Mouse (Mus musculus) cerebellum, adult 9-11 months (tissue): ENCODE data around the gene Ubr7.

Experiments used
- DNase-seq: peaks from one replicate; pipeline ENCODE4 v3.0.0; 2022

The Ubr7 gene

DNA sequence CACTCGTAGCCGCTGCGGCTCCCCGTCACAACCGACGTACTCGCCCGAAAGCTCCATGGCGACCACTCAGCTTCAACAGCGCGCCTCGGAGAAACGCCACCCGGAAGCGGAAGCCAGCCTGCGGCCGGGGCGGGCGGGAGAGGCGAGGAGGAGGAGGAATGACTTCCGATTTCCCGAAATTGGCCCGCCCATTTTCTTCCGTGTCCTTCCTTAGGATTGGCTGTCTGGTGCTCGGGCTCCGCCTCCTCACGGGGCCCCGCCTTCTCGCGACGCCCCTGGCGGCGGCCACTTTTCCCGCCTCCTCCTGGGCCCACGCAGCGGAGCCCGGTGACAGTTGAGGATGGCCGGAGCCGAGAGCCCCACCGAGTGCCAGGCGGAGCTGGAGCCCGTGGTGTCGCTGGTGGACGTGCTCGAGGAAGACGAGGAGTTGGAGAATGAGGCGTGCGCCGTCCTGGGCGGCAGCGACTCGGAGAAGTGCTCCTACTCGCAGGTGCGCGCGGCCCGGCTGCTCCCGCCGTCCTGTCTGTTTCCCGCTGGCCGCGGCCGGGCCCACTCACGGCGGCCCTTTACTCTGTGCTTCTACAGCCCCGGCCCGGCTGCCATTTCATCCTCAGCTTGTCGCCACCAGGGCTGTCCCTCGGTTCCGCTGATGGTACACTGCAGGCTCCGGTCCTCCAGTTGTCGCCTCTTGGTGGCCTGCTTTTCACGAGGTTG lies at the start of gene Ubr7, which contains the start of the genes Gm28051 and Gon7:
Gene Ubr7, plus strand, starts transcription at position 279 of the 714 bp plus-strand sequence.
Gene Gm28051, minus strand, starts transcription at position 77 of the 714 bp plus-strand sequence.
Gene Gon7, minus strand, starts transcription at position 115 of the 714 bp plus-strand sequence.
- DNase-seq: peak; percentile 97

- DNase-seq: peak; percentile 53
Measured at GRCm38 (mm10) chr12:102708220-102708619, 49.5 kb upstream of the Ubr7 start.

- peak; percentile 40 for DNase-seq
Measured at GRCm38 (mm10) chr12:102709896-102710295, 47.9 kb upstream of the Ubr7 start.

- DNase-seq: peak; percentile 96
Measured at GRCm38 (mm10) chr12:102710851-102711375, 46.9 kb upstream of the Ubr7 start.

DNA sequence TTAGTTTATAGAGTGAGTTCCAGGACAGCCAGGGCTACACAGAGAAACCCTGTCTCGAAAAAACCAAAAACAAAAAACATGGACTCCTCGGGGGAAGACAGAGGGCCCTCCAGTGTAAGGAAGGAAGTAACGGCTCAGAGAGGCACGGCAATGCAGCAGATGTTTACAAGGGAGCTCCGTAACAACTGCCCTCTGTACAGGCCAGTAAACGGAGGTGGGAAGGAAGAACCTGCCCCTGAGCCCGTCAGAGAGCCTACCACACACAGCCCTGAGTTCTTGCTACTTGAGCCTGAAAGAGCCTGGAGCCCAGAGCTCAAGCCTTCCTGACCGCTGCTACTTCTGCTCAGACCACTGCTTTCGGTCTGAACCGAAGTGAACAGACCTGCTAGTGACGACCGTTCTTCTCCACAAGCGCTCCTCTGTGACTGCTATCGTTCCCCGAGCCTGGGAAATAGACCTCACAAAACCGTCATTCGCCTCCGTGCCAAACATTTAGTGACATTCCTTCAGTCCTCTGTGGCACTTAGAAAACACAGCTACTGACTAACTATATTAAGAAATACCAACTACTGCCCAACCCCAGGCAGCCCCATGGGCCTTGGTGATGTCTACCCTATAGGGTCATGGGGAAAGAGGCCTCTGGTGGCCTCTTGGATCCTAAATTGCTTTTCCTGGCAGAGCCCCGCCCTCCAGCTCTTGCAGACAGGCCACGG lies 44.5 kb upstream of the Ubr7 start:
- no peak for DNase-seq

GRCm38 (mm10) chr12:102714116-102714515 lies 43.7 kb upstream of the Ubr7 start:
- no peak for DNase-seq

GRCm38 (mm10) chr12:102714654-102715395 lies 42.9 kb upstream of the Ubr7 start:
- DNase-seq: no peak

GRCm38 (mm10) chr12:102719552-102720315 lies 38.0 kb upstream of the Ubr7 start:
- peak; percentile 44 for DNase-seq

GRCm38 (mm10) chr12:102722451-102722850 lies 35.3 kb upstream of the Ubr7 start:
- no peak for DNase-seq

DNA sequence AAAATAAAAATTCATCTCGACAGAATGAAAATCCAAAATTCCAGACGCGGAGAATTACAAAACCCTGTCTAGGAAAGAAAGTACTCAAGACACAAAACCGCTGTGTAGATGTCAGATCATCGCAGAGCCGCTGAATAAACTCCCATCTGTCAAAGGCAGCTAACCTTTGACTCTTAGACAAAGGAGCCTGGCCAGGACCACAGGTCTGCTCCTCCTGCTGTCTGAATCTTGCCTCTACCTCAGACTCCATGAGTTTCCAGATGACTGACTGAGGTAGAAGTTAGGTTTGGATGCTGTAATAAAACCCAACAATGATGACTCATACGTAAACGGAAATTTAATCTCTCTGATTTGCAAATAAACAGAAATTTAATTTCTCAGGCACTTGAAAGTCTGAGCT lies 34.8 kb upstream of the Ubr7 start:
- DNase-seq: no peak

GRCm38 (mm10) chr12:102723861-102724260 lies 33.9 kb upstream of the Ubr7 start:
- DNase-seq: no peak

- no peak for DNase-seq
Measured at GRCm38 (mm10) chr12:102725146-102725545, 32.6 kb upstream of the Ubr7 start.

- no peak for DNase-seq
Measured at GRCm38 (mm10) chr12:102725761-102726175, 32.0 kb upstream of the Ubr7 start.

DNA sequence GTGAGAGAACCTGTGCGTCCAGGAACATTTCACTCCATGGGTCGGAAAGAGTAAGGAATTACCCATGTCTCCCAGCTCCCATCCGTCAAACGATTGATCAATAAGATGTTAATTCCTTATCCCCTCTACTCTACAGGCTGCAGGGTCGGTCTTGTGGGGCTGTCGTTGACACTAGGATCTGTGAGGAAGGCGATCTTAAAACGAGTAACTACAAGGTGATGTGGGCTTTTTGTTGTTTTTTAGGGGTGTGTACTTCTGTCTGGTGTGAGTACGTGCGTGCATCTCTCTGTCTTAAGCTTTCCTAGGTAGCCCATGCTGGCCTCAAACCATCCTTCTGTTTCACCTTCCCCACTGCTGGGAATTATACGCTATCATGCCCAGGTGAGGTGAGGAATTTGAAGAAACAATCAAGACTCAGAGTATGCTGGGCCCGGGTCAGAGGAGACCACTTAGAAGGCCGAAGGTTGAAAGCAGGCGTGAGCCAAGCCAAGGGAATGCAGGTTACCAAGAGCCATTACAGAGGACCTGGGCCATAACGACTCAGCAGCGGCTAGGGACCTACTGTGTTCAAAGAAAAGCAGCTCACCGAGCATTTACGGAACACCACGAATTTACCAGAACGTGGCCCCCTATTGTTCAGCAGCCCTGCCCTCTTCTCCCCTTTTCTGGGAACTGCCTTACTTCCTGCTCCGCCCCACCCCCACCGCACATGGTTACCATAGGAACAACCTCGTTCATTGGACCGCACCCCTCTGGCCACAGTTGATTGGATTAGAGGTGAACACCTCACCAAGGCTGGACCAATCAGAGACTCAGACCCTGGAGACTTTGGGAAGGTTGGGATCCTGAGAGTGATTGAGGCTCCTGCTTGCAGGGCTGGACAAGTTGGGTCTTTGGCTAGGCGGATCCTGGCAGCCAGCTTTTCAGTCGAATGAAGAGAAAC lies 27.6 kb upstream of the Ubr7 start:
- DNase-seq: peak; percentile 81

GRCm38 (mm10) chr12:102730798-102731619 lies 26.8 kb upstream of the Ubr7 start:
- no peak for DNase-seq

GRCm38 (mm10) chr12:102733381-102733780 lies 24.4 kb upstream of the Ubr7 start:
- no peak for DNase-seq

DNA sequence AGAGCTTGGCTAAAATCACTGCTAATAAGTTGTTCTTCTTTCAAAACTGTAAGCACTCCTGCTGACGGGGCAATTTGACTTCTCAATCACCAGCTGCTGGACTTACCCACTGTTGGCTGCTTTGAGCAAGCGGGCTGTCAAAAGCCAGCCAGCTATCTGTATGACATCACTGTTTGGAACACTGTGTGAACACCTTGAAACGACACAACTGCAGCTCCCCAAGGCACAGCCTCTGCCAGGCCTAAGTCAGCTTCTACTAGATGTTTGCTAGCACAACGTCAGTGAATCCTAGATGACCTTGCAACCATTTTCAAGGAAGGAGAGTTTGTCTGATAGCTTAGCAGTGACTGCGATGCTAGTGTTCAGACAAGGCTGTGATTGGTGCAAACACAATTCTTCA lies 18.7 kb upstream of the Ubr7 start:
- no peak for DNase-seq

DNA sequence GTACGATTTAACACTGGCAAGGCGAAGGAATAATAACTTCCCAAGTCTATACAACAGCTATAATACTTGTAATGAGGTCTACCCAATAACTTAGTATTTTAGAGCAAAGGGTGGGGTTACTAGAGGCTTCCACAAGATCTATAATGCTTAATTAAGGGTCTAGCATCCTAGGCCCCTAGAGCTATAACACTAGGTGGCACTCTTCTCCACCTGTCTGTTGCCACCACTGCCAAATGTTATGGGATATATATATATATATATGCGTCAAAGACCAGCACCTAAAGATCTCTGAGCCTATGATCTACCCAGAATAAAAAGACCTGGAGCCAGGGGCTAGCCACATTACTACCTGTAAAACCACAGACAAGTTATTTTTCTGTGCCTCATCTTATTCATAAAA lies 17.5 kb upstream of the Ubr7 start:
- DNase-seq: no peak

- no peak for DNase-seq
Measured at GRCm38 (mm10) chr12:102742056-102742455, 15.7 kb upstream of the Ubr7 start.

DNA sequence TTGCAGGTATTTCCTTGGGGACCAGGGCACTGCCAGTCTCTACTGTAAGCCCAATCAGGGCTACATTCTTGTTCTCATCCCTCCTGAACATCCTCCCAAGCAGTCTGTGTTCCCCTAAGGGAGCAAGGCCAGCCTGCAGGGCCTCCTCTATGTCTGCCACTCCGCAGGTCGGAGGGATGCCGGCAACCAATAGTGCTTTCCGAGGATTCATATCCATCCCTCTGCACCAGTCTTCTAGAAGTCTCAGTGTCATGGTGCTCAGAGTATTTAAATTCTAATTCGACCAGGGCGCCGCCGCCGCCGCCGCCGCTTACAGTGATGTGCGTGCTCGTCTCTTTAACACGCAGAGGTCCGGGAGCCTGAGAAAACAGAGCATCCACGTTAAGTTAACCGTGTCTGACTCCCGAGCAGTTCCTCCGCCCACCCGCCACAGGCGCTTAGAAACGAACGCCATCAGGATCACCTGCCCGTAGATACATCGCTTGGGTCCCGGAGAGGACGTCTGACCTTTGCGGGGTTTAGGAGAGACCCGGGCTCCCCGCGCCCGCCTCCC lies 14.7 kb upstream of the Ubr7 start:
- peak; percentile 52 for DNase-seq
